Mouse (Mus musculus): ENCODE data around the gene Gm10337. TPM values are rescaled to one million over a fixed set of nuclear protein-coding genes. Genes with fewer than 3 reads are reported as not detected.

Gene Gm10337
- polyA plus RNA-seq, 1 experiment from 2014 or later: 10.3 TPM

DNA sequence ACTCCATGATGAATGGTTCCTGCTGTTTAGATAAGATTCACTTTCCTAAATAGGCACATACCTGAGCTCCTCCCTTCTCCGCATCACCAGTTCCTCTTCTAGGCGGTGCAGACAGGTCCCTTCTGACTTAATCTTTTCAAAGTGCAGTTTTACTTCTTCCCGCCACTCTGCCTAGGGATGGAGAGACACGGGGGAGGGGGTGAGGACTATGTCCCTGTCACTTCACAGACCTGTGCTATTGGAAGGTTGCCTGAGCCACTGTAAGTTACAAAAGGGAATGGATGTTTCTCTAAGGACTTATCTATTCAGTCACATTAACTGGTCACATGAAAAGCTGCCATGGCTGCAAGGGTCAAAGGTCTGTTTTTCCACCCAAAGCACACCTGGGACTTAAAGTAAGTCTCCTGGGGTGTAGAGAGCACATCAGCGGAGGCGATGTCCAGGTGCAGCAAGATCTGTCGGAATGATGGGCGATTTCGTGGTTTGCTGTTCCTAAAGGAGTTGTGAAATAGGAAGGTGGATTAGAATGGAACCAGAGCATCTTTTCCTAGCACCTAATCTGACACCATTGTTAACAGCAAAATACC is 1.2 kb upstream of the Gm10337 start:
- WGBS: 82% methylated on average over 9 of the region's 9 CpGs
- Histone ChIP-seq H3K36me3 (ENCODE audit: control insufficient read depth, insufficient read depth, low read length) (peaks cover 35% of the 10 kb centered on the region), H3K4me3 (ENCODE audit: low read depth, low read length) (no peak overlapping the region), H3K9ac (ENCODE audit: low read length) (no peak overlapping the region), H3K27me3 (ENCODE audit: control insufficient read depth, insufficient read depth, low read length) (no peaks in the 10 kb centered on the region), H3K9me3 (ENCODE audit: control insufficient read depth, low read length) (no peaks in the 10 kb centered on the region), H3K4me1 (ENCODE audit: control insufficient read depth, insufficient read depth, low read length) (no peaks in the 10 kb centered on the region), H3K27ac (ENCODE audit: low read depth, low read length) (no peak overlapping the region), H3K4me2 (ENCODE audit: low read depth) (no peak overlapping the region)
- DNase-seq (ENCODE audit: low spot score) (no peak), ATAC-seq (ENCODE audit: insufficient read depth, low FRiP score, low TSS enrichment) (no peak)

DNA sequence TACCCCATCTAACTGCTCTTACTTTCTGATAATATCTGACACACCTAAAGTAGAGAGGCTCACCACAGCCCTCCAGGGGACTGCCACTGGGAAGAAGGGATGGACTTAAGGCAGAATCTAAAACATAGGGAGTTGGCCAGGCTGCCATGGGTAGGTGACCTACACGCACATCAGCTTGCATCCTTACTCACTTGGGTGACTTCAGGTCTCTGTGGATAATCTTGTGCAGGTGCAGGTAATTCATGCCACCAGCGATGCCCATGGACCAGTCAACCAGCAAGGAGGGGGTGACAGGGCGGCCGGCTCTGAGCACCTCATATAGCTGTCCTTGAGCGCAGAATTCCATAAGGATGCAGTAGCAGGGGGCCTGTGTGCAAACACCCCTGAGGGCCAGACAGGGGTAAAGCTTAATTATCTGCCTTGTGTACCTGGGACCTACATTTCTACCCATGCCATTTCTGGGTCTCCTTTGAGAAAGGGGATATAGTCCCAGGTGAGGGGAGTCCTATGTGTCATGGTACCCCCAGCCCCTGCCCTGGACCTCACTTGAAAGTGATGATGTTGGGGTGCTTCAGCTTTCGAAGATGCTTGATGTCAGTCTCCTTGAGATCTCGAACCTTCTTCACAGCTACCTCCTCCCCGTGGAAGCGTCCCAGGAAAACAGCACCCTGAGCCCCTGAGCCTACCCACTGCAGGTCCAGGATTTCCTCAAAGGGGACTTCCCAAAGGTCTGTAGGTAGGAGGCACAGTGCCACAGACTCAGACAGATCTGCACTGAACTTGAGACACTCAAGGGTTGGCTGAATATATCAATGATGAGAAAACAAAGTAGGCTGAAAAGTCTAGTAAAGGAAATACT is 631 bp downstream of the Gm10337 start:
- 90% methylated on average over 9 of the region's 9 CpGs for WGBS
- Histone ChIP-seq H3K27me3 (ENCODE audit: control insufficient read depth, insufficient read depth, low read length) (no peaks in the 10 kb centered on the region), H3K4me3 (ENCODE audit: low read depth, low read length) (no peak overlapping the region), H3K27ac (ENCODE audit: low read depth, low read length) (no peak overlapping the region), H3K4me1 (ENCODE audit: control insufficient read depth, insufficient read depth, low read length) (no peaks in the 10 kb centered on the region), H3K36me3 (ENCODE audit: control insufficient read depth, insufficient read depth, low read length) (peaks cover 31% of the 10 kb centered on the region), H3K4me2 (ENCODE audit: low read depth) (no peak overlapping the region), H3K9me3 (ENCODE audit: control insufficient read depth, low read length) (no peaks in the 10 kb centered on the region), H3K9ac (ENCODE audit: low read length) (no peak overlapping the region)
- no peak for ATAC-seq (ENCODE audit: insufficient read depth, low FRiP score, low TSS enrichment)
- no peak for DNase-seq (ENCODE audit: low spot score)

GRCm38 (mm10) chr15:102505073-102505769 is 1.7 kb downstream of the Gm10337 start:
- Histone ChIP-seq H3K27me3 (ENCODE audit: control insufficient read depth, insufficient read depth, low read length) (no peaks in the 10 kb centered on the region), H3K4me1 (ENCODE audit: control insufficient read depth, insufficient read depth, low read length) (peaks cover 5% of the 10 kb centered on the region; the same call in 1 of the 2 replicates), H3K4me2 (ENCODE audit: low read depth) (no peak overlapping the region), H3K4me3 (ENCODE audit: low read depth, low read length) (no peak overlapping the region), H3K9ac (ENCODE audit: low read length) (no peak overlapping the region), H3K9me3 (ENCODE audit: control insufficient read depth, low read length) (no peaks in the 10 kb centered on the region), H3K27ac (ENCODE audit: low read depth, low read length) (no peak overlapping the region), H3K36me3 (ENCODE audit: control insufficient read depth, insufficient read depth, low read length) (peaks cover 26% of the 10 kb centered on the region)
- ATAC-seq (ENCODE audit: insufficient read depth, low FRiP score, low TSS enrichment): no peak
- 79% methylated on average over 12 of the region's 12 CpGs for WGBS
- no peak for DNase-seq (ENCODE audit: low spot score)

GRCm38 (mm10) chr15:102505770-102506463 is 2.4 kb downstream of the Gm10337 start:
- Histone ChIP-seq H3K27me3 (ENCODE audit: control insufficient read depth, insufficient read depth, low read length) (no peaks in the 10 kb centered on the region), H3K4me2 (ENCODE audit: low read depth) (no peak overlapping the region), H3K4me3 (ENCODE audit: low read depth, low read length) (no peak overlapping the region), H3K9me3 (ENCODE audit: control insufficient read depth, low read length) (no peaks in the 10 kb centered on the region), H3K9ac (ENCODE audit: low read length) (no peak overlapping the region), H3K4me1 (ENCODE audit: control insufficient read depth, insufficient read depth, low read length) (peaks cover 7% of the 10 kb centered on the region), H3K27ac (ENCODE audit: low read depth, low read length) (no peak overlapping the region), H3K36me3 (ENCODE audit: control insufficient read depth, insufficient read depth, low read length) (peaks cover 19% of the 10 kb centered on the region)
- 89% methylated on average over 9 of the region's 9 CpGs for WGBS
- ATAC-seq (ENCODE audit: insufficient read depth, low FRiP score, low TSS enrichment) (no peak), DNase-seq (ENCODE audit: low spot score) (no peak)

DNA sequence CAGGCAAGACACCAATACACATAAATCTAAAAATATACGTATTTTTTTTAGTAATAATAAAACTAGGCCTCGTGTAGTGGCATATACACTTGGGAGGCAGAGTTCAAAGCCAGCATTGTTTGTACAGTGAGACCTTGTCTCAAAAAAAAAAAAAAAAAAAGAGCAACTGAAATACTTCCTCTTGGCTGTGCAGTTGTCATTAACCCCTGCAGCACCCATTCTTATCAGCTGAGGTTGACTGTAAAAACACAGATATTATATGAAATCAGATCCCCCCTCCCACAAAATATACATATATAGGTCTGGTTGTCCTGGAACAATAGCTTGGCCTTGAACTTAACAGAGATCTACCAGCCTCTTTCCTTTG is 2.9 kb downstream of the Gm10337 start:
- H3K4me1 ChIP-seq (ENCODE audit: control insufficient read depth, insufficient read depth, low read length): peaks cover 12% of the 10 kb centered on the region
- peaks cover 15% of the 10 kb centered on the region for H3K36me3 ChIP-seq (ENCODE audit: control insufficient read depth, insufficient read depth, low read length)
- DNase-seq (ENCODE audit: low spot score) (no peak), ATAC-seq (ENCODE audit: insufficient read depth, low FRiP score, low TSS enrichment) (no peak)
- H3K9ac ChIP-seq (ENCODE audit: low read length): no peak overlapping the region
- no peak overlapping the region for H3K27ac ChIP-seq (ENCODE audit: low read depth, low read length)
- H3K27me3 ChIP-seq (ENCODE audit: control insufficient read depth, insufficient read depth, low read length): no peaks in the 10 kb centered on the region
- 66% methylated on average over 2 of the region's 2 CpGs for WGBS
- no peak overlapping the region for H3K4me2 ChIP-seq (ENCODE audit: low read depth)
- no peaks in the 10 kb centered on the region for H3K9me3 ChIP-seq (ENCODE audit: control insufficient read depth, low read length)
- no peak overlapping the region for H3K4me3 ChIP-seq (ENCODE audit: low read depth, low read length)

GRCm38 (mm10) chr15:102506864-102507263 is 3.3 kb downstream of the Gm10337 start:
- Histone ChIP-seq H3K9me3 (ENCODE audit: control insufficient read depth, low read length) (no peaks in the 10 kb centered on the region), H3K4me2 (ENCODE audit: low read depth) (no peak overlapping the region), H3K9ac (ENCODE audit: low read length) (no peak overlapping the region), H3K4me1 (ENCODE audit: control insufficient read depth, insufficient read depth, low read length) (peaks cover 17% of the 10 kb centered on the region), H3K27me3 (ENCODE audit: control insufficient read depth, insufficient read depth, low read length) (no peaks in the 10 kb centered on the region), H3K4me3 (ENCODE audit: low read depth, low read length) (no peak overlapping the region), H3K27ac (ENCODE audit: low read depth, low read length) (no peak overlapping the region), H3K36me3 (ENCODE audit: control insufficient read depth, insufficient read depth, low read length) (peaks cover 15% of the 10 kb centered on the region)
- ATAC-seq (ENCODE audit: insufficient read depth, low FRiP score, low TSS enrichment) (no peak), DNase-seq (ENCODE audit: low spot score) (no peak)
- 94% methylated on average over 1 of the region's 1 CpGs for WGBS

GRCm38 (mm10) chr15:102507561-102507960 is 4.0 kb downstream of the Gm10337 start:
- Histone ChIP-seq H3K27ac (ENCODE audit: low read depth, low read length) (no peak overlapping the region), H3K27me3 (ENCODE audit: control insufficient read depth, insufficient read depth, low read length) (no peaks in the 10 kb centered on the region), H3K4me2 (ENCODE audit: low read depth) (no peak overlapping the region), H3K4me1 (ENCODE audit: control insufficient read depth, insufficient read depth, low read length) (peaks cover 24% of the 10 kb centered on the region), H3K9me3 (ENCODE audit: control insufficient read depth, low read length) (no peaks in the 10 kb centered on the region), H3K36me3 (ENCODE audit: control insufficient read depth, insufficient read depth, low read length) (peaks cover 13% of the 10 kb centered on the region), H3K4me3 (ENCODE audit: low read depth, low read length) (no peak overlapping the region), H3K9ac (ENCODE audit: low read length) (no peak overlapping the region)
- DNase-seq (ENCODE audit: low spot score) (no peak), ATAC-seq (ENCODE audit: insufficient read depth, low FRiP score, low TSS enrichment) (no peak)

DNA sequence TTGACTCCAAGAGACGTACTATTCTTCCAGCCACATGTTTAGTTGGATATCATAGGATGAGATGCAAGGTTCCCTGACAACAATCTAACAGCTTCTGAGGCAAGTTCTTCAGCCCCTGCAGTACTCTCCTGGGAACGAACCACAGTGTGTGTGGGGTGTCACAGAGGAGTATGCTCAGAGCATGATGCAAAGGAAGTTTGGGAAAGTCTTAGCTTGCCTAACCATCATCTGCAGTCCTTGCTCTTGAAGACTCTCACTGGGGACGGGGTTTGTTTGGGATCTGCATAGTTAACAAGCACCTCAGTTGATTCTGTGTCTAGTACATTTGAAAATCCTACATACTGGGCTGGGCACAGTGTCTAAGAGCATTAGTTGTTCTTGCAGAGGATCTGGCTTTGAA is 4.8 kb downstream of the Gm10337 start:
- WGBS: 88% methylated on average over 3 of the region's 3 CpGs
- H3K9ac ChIP-seq (ENCODE audit: low read length): no peak overlapping the region
- no peak for ATAC-seq (ENCODE audit: insufficient read depth, low FRiP score, low TSS enrichment)
- DNase-seq (ENCODE audit: low spot score): no peak
- H3K27ac ChIP-seq (ENCODE audit: low read depth, low read length): no peak overlapping the region
- no peak overlapping the region for H3K4me3 ChIP-seq (ENCODE audit: low read depth, low read length)
- no peaks in the 10 kb centered on the region for H3K9me3 ChIP-seq (ENCODE audit: control insufficient read depth, low read length)
- peaks cover 12% of the 10 kb centered on the region for H3K36me3 ChIP-seq (ENCODE audit: control insufficient read depth, insufficient read depth, low read length)
- H3K4me1 ChIP-seq (ENCODE audit: control insufficient read depth, insufficient read depth, low read length): peaks cover 28% of the 10 kb centered on the region
- H3K4me2 ChIP-seq (ENCODE audit: low read depth): no peak overlapping the region
- no peaks in the 10 kb centered on the region for H3K27me3 ChIP-seq (ENCODE audit: control insufficient read depth, insufficient read depth, low read length)
